ENCODE assay signal across 26 mouse cellular contexts in genomic region chrX:93928794-93929193, GRCm38 (mm10). TPM values are rescaled to one million over a fixed set of nuclear protein-coding genes. Genes with fewer than 3 reads are reported as not detected.
DNase-seq lines count a peak whose midpoint lies in the region; ATAC-seq and TF ChIP-seq lines count a peak whose summit lies in the region.
"Had no signal": no experiment of that assay in that cellular context is flagged by ENCODE, and none has a peak within 500 bp of the region (broad histone marks: within the 10 kb centered on the region; RNA-seq: fewer than 3 reads in every experiment).

No protein-coding gene starts in this region.

- H3K4me3 ChIP-seq in liver, postnatal 0 days (ENCODE audit: low read depth, low read length): no peak overlapping the region
- no peak overlapping the region for H3K4me3 ChIP-seq in forebrain, embryonic 13.5 days
- H3K4me3 ChIP-seq: embryonic facial prominence, embryonic 13.5 days; forebrain, embryonic 10.5 days; midbrain, embryonic 13.5 days; myocyte; neural tube, embryonic 15.5 days had no signal

- ATAC-seq in liver, postnatal 0 days: peak; percentile 90
- no peak for ATAC-seq in forebrain, embryonic 13.5 days
- ATAC-seq: midbrain, embryonic 13.5 days had no signal

- peaks cover 5% of the 10 kb centered on the region; the same call in 1 of the 2 replicates for H3K4me1 ChIP-seq in liver, postnatal 0 days (ENCODE audit: insufficient read depth)
- no peaks in the 10 kb centered on the region for H3K4me1 ChIP-seq in forebrain, embryonic 13.5 days
- H3K4me1 ChIP-seq: embryonic facial prominence, embryonic 13.5 days; forebrain, embryonic 10.5 days; midbrain, embryonic 13.5 days; neural tube, embryonic 15.5 days had no signal

- H3K9me3 ChIP-seq in liver, postnatal 0 days (ENCODE audit: low read length): no peaks in the 10 kb centered on the region
- no peaks in the 10 kb centered on the region for H3K9me3 ChIP-seq in forebrain, embryonic 13.5 days (replicated peaks)
- H3K9me3 ChIP-seq: embryonic facial prominence, embryonic 13.5 days; forebrain, embryonic 10.5 days; midbrain, embryonic 13.5 days; neural tube, embryonic 15.5 days had no signal

- no peaks in the 10 kb centered on the region for H3K36me3 ChIP-seq in liver, postnatal 0 days (replicated peaks; ENCODE audit: insufficient read depth, low read length)
- no peaks in the 10 kb centered on the region for H3K36me3 ChIP-seq in forebrain, embryonic 13.5 days (ENCODE audit: poor library complexity, severe bottlenecking)
- H3K36me3 ChIP-seq: embryonic facial prominence, embryonic 13.5 days; forebrain, embryonic 10.5 days; midbrain, embryonic 13.5 days; neural tube, embryonic 15.5 days had no signal

- H3K27ac ChIP-seq in liver, postnatal 0 days (ENCODE audit: low read depth): peak overlapping the region; percentile 22; the same call in 1 of the 2 replicates
- H3K27ac ChIP-seq in forebrain, embryonic 13.5 days: no peak overlapping the region
- H3K27ac ChIP-seq: embryonic facial prominence, embryonic 13.5 days; forebrain, embryonic 10.5 days; macrophage; midbrain, embryonic 13.5 days; neural tube, embryonic 15.5 days had no signal

- H3K9ac ChIP-seq in liver, postnatal 0 days (replicated peaks): no peak overlapping the region
- H3K9ac ChIP-seq in forebrain, embryonic 13.5 days: no peak overlapping the region
- H3K9ac ChIP-seq: embryonic facial prominence, embryonic 13.5 days; midbrain, embryonic 13.5 days; neural tube, embryonic 15.5 days had no signal

- H3K27me3 ChIP-seq in liver, postnatal 0 days (ENCODE audit: insufficient read depth, low read length): no peaks in the 10 kb centered on the region
- no peaks in the 10 kb centered on the region for H3K27me3 ChIP-seq in forebrain, embryonic 13.5 days
- H3K27me3 ChIP-seq: midbrain, embryonic 13.5 days; neural tube, embryonic 15.5 days had no signal

- H3K4me2 ChIP-seq in liver, postnatal 0 days (ENCODE audit: low read depth, low read length): peak overlapping the region; percentile 22; the same call in 1 of the 2 replicates
- H3K4me2 ChIP-seq in forebrain, embryonic 13.5 days: no peak overlapping the region
- H3K4me2 ChIP-seq: embryonic facial prominence, embryonic 13.5 days; midbrain, embryonic 13.5 days; neural tube, embryonic 15.5 days had no signal

- DNase-seq in 416B (ENCODE audit: low read depth) (peak; percentile 59), liver (peak; percentile 43)
- DNase-seq in c-Kit-positive CD71-positive TER-119-negative erythroid progenitor cells, embryonic 14.5 days (ENCODE audit: low read depth): peak; percentile 28
- DNase-seq in liver, postnatal 0 days: no peak
- DNase-seq in right cerebral cortex, adult 18-20 months: no peak
- no peak for DNase-seq in urinary bladder, adult 2 months (ENCODE audit: low spot score)
- DNase-seq in layer of hippocampus, postnatal 25 days (ENCODE audit: extremely low spot score in 1 of 2, low spot score in 1 of 2): no peak
- DNase-seq: adrenal gland, adult 2 months; B cell, adult 2 months; cerebellum, adult 9-10 months; gastrocnemius, postnatal 14 days; kidney, postnatal 4 days; layer of hippocampus, postnatal 36 days; lung, adult 2 months; right cerebral cortex, postnatal 4 days had no signal

- no peak for TF ChIP-seq CTCF in liver, postnatal 0 days (IDR thresholded peaks at IDR 0.05; ENCODE audit: low read depth)

- WGBS in liver, postnatal 0 days (ENCODE audit: insufficient replicate concordance): 40% methylated on average over 1 of the region's 1 CpGs
- 69% methylated on average over 1 of the region's 1 CpGs for WGBS in forebrain, embryonic 13.5 days

- TF ChIP-seq EP300 in liver, postnatal 0 days (IDR thresholded peaks at IDR 0.05; ENCODE audit: low read depth): peak; percentile 92

RNA-seq across cellular contexts. Expression of gene AU015836, which starts 39.7 kb away (rescaled TPM):
- 0.06 TPM in 1 of 2 replicates, not detected in the other for polyA plus RNA-seq in liver, postnatal 0 days (2015; fragmentation: Nextera tagmentation; extraction: Ambion mirVana)
- not detected in 2 replicates for polyA plus RNA-seq in urinary bladder, adult 2 months (2012; rRNA removed)
- not detected in 2 replicates for polyA plus RNA-seq in forebrain, embryonic 13.5 days (2015; fragmentation: Nextera tagmentation; extraction: Ambion mirVana)
- not detected for total RNA-seq in layer of hippocampus, postnatal 25 days (2021)
- total RNA-seq: adrenal gland, adult 2 months; gastrocnemius, postnatal 14 days; heart, adult 8-10 months; layer of hippocampus, postnatal 36 days; left cerebral cortex, postnatal 36 days had no signal
- polyA plus RNA-seq: adrenal gland, adult 2 months; embryonic facial prominence, embryonic 13.5 days; forebrain, embryonic 10.5 days; heart, postnatal 0 days; hindbrain, embryonic 11.5 days; macrophage; midbrain, embryonic 13.5 days; myocyte; neural tube, embryonic 15.5 days had no signal

Comparison
In these comparisons a context has a peak if more than half of its experiments do, and no peak if none do; other contexts are left out.
1. DNase-seq: peak in 416B (single experiment), c-Kit-positive CD71-positive TER-119-negative erythroid progenitor cells, embryonic 14.5 days (single experiment) and liver (single experiment); none in liver, postnatal 0 days (single experiment), right cerebral cortex, adult 18-20 months (single experiment), urinary bladder, adult 2 months (single experiment) and layer of hippocampus, postnatal 25 days (0 of 2).